Mouse (Mus musculus) cerebellum, postnatal 14 days (tissue): ENCODE results near the gene Fnip2.
"Not testable (repeated sequence)": the region's sequence is repeated elsewhere in the genome, so short reads cannot be mapped to it uniquely, and the experiment has no call there.

ENCODE experiments used
- DNase-seq, 2 experiments: peaks; one replicate each; pipeline ENCODE4 v3.0.0; 2021; ENCODE audit warnings: mixed read lengths in 2 of 2

The Fnip2 gene

GRCm38 (mm10) chr3:79472362-79472761, 95.2 kb downstream of the Fnip2 start:
- DNase-seq = no peak

DNA sequence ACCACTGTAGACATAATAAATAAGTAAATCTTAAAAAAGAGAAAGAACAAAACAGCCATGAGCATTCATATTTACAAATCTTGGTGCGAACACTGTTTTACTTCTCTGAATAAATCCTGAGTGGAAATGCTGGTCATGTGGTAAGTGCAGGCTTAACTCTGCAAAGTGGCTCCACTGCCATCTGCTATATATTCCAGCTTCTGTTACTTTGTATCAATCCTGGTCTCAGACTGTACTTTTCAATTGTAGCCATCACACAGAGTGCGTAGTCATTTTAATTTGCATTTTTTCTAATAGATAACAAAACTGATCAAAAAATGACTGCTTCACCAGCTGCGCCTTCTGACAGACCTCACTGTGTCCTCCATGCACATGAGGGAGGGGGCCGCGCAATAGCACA, 98.2 kb downstream of the Fnip2 start:
- no peak for DNase-seq

DNA sequence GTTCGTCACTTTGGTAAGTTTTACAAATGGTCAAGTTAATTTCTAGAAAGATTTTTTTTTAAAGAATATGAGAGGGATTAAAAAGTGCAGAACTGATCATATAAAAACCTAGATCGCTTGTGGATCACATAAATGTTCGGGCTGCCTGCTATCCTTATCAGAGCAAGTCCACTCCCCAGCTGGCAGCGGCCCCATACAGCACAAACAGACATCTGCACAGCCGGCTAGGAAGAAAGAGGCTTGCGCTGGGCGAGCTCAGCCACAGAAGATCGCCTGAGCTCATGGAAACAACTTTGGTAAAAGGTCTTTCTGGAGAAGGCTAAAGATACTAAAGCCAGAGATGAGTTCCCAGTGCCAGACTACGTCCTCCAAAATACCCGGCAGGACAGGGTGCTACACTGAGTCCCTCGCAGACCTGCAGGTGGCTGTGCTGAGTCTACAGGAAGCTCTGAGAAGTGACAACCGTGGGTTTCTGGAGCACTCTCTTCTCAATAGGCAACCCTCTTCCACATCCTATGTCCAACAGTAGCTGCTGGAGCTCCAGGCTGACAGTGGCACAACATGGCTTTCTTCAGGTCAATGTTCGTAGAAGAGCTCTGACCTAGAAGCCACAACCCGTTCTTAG, 108.8 kb downstream of the Fnip2 start:
- DNase-seq = no peak

- no peak for DNase-seq
Observed at GRCm38 (mm10) chr3:79455761-79456160, 111.8 kb downstream of the Fnip2 start.

DNA sequence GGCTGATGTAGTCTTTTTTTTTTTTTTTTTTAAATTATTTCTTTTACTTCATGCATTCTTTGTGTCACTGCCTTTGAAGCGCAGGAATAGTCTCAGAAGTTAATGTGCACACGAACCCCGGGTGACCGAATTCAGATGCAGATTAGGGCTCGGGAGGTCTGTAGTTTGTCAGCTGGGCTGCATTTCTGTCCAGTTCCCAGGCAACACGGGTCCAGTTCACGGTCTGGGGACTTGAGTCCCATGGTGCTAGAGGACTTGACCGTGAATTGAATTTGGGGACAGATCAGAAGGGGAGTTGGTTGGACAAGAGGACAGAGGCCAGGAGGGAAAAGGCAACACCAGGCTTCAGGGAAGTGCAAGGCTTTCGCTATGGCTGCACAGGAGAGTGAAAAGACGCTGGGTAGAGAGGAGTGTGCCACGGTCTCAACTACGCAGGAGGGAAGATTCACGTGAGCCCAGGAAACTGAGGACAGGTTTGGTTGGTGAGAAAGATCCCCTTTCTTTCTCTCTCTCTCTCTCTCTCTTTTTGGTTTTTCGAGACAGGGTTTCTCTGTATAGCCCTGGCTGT, 114.8 kb downstream of the Fnip2 start:
- DNase-seq = no peak

DNA sequence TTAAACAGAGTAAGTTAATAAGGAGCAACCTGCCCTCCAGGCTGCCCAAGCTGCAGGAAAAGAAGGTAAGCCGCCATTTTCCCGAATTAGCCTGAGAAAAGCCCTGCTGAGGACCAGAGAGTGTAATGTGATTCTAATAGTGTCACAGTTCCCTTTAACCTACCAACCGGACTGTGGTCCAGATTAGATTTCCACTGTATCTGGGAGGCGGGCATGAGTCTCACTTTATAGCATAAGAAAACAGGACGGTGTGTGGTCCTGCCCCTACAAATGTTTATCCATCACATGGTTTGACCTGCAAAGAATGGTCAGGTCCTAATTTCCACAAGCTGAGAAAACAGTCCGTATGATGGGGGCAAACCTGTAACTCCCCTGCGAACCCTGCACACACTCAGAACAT, 118.2 kb downstream of the Fnip2 start:
- DNase-seq = no peak

DNA sequence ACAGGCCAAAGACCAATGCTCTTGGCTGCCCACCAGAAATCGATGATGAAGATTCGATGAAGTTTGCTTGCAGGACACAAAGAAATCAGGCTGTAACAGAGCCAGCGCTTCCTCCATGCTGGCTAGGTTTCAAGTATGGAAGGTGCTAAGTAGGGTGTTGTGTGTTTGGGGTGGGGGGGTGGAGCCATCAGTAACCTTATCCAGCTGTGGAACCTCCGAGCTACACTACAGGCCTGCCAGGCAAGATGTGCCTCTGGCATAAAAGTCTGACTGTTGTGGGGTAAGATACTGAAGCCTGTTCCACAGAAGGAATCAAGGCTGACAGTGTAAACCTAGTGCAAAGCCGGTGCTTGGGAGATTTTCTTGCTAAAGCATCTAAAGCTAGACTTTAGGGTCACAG, 119.2 kb downstream of the Fnip2 start:
- DNase-seq = no peak

GRCm38 (mm10) chr3:79446648-79447047, 120.9 kb downstream of the Fnip2 start:
- not testable (repeated sequence) for DNase-seq

- no peak for DNase-seq
Observed at GRCm38 (mm10) chr3:79446124-79446523, 121.5 kb downstream of the Fnip2 start.

DNA sequence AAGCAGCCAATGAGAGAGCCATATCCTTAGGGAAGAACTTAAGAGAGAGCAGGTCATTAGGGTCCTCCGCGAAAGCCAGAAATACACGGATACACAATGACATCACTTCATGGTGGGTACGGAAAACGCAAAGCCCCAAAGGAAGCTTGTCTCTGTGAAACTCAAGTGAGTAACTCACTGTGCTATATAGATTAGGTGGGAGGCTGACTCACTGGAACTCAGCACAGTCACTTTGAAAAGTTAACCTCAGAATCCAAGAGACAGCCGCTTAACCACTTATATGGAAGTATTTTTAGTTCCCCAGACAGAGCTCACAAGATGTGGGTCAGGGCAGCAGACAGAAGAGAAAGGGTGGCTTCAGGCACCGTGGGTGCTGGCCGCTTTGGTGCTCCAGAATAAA, 122.6 kb downstream of the Fnip2 start:
- DNase-seq = no peak

GRCm38 (mm10) chr3:79443850-79444249, 123.7 kb downstream of the Fnip2 start:
- DNase-seq = no peak

DNA sequence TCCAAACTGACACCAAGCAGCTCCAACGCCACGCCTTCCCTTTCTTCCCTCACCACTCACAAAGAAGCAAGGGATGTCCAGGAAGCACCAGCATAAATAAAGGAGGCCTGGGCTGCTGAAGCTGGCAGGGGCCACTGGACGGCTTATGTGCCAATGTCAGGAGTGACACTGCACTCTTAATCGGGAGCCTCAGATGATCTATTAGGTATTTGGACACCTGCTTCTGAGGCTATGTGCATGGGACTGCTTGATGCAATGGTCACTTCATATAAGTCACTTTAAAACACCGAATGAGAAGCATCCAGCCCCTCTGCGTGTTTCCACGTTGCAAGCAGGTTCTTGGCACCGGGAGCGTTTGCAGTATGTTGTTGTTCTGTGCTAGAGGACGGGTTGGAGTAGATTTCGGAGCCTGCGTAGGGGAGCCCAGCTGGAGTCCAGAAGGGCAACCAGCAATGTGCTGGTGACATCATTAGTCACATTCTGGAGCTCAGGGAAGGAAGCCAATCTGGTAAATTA, 126.6 kb downstream of the Fnip2 start:
- peak; percentile 80 to 83 for DNase-seq

GRCm38 (mm10) chr3:79438276-79438675, 129.3 kb downstream of the Fnip2 start:
- no peak for DNase-seq

DNA sequence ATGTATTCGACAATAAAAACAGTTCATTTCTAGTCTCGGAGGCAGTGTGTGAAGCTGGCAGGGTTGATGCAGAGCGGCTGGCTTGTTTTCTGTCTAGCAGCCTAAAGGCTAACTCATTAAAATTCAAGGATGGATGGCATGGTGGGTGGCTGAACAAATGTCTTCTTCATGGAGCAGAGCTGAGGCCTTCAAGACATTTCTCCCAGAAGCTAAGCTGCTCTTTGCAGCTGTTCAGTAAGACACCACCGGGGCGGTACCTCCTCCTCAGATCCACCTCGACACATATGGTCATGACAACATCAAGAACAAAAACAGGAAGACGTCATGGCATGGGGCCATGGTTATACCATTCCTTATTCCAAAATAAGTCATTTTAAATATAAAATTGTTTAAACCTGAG, 131.4 kb downstream of the Fnip2 start:
- no peak for DNase-seq

DNA sequence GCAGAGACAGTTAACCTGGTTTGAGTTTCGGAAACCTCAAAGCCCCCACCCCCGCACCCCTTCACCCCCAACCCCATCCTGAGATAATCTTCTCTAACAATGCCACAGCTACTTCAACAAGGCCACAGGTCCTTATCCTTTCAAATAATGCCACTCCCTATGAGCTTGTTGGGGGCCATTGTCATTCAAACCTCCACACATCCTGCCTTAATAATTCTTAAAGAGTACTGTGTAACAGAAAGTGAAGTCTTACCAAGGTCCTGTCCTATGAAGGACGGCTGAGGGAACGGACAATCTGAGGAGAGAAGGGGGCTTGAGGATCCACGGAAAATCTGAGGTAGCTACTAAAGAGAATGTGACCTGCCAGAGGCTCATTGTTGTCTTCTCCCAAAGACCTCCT, 132.6 kb downstream of the Fnip2 start:
- no peak for DNase-seq

DNA sequence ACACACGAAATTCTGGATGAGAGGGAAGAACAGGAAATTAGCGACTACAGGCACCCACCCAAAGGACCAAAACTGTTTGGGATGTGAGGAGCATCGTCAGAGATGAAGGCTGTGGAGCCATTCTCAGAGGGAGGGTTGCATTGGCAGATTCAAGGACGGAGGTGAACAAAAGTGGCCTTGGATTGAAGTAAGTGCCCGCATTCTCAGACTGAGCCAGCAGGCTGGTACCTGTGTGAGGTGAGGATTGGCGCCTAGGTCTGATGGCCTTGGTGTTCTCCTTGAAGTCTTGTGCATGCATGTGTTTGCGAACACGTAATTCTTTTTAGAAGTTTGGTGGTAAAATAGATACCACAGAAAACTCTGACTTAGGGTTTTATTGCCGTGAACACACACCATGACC, 133.2 kb downstream of the Fnip2 start:
- no peak for DNase-seq

- DNase-seq = no peak
Observed at GRCm38 (mm10) chr3:79433593-79433992, 134.0 kb downstream of the Fnip2 start.

DNA sequence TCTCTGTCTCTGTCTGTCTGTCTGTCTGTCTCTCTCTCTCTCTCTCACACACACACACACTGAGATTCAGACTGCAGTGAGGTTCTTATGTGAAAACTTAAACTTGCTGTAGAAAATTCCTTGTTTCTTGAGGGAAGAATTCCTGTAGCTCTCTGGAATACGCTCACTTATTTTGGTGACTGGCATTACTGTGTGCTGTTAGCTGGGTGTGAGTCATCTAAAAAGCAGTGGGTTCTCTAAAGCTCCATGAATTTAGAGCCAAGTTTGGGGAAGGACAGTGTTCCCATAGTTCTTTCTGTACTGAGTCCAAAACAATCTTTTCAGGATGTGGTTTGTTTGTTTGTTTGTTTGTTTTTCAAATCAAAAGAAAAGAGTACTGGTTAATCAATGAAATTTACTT, 142.2 kb downstream of the Fnip2 start:
- DNase-seq = no peak

- DNase-seq = no peak
Observed at GRCm38 (mm10) chr3:79418921-79419320, 148.7 kb downstream of the Fnip2 start.

DNA sequence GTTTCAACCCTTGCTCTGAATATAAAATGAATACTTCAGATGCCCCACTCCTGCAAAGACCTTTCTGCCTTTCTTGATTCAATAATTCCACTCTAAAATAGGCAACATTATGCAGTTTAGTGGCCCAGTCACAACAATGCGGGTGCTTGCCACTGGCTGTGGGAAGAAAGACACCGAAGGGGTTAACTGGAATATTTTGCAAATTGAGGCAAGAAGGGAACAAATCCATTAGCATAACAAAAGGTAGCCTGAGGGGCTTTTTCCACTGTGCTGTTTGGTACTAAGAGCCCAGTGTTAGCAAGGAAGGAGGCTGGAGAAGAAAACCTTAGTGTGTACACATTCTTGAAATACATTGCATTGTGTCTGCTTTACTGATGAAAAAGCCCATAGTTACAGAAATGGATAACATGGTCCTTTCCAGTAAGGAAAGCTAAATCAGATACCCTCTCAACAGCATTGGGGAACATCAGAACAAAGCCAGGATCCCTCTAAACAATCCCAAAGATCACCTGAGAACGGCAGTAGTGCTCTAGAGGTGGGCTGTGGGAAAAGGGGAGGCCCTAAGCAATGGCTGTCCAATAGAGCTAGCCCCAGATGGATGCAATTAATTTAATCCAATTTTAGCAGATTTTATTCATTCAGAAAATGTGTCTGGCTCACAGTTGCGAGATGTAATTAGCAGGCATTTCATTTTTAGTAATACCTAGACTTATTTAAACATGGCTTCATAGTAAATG, 150.5 kb downstream of the Fnip2 start:
- DNase-seq = no peak

GRCm38 (mm10) chr3:79415929-79416328, 151.7 kb downstream of the Fnip2 start:
- DNase-seq = no peak

- DNase-seq = no peak
Observed at GRCm38 (mm10) chr3:79415081-79415480, 152.5 kb downstream of the Fnip2 start.

- DNase-seq = no peak
Observed at GRCm38 (mm10) chr3:79413492-79413891, 154.1 kb downstream of the Fnip2 start.

GRCm38 (mm10) chr3:79411666-79412065, 155.9 kb downstream of the Fnip2 start:
- DNase-seq = no peak
